Comparison of ENCODE assay signal across 15 mouse cellular contexts in genomic region chr2:58403481-58403880, GRCm38 (mm10). TPM values are rescaled to one million over a fixed set of nuclear protein-coding genes. Genes with fewer than 3 reads are reported as not detected.
"Had no signal": no experiment of that assay in that cellular context is flagged by ENCODE, and none has a peak within 500 bp of the region (broad histone marks: within the 10 kb centered on the region; RNA-seq: fewer than 3 reads in every experiment).

No protein-coding gene starts in this region.

- DNase-seq: gastrocnemius, adult 2 months; gastrocnemius, postnatal 10 days; gastrocnemius, postnatal 25 days; heart, adult 2 months; heart, postnatal 14 days; heart, postnatal 36 days; kidney, adult 11 months; kidney, adult 2 months; kidney, adult 9 months; kidney, postnatal 14 days; layer of hippocampus, adult 9-11 months; layer of hippocampus, postnatal 36 days; left cerebral cortex, postnatal 4 days had no signal

RNA-seq across cellular contexts. Expression of gene Acvr1c, which starts 45.8 kb away (rescaled TPM):
- total RNA-seq: granulocyte monocyte progenitor cell, adult 5-6 weeks; hematopoietic stem cell, adult 5-6 weeks had no signal
